Mouse (Mus musculus): Measurements from ENCODE around the gene Thbs3.

Gene Thbs3

DNA sequence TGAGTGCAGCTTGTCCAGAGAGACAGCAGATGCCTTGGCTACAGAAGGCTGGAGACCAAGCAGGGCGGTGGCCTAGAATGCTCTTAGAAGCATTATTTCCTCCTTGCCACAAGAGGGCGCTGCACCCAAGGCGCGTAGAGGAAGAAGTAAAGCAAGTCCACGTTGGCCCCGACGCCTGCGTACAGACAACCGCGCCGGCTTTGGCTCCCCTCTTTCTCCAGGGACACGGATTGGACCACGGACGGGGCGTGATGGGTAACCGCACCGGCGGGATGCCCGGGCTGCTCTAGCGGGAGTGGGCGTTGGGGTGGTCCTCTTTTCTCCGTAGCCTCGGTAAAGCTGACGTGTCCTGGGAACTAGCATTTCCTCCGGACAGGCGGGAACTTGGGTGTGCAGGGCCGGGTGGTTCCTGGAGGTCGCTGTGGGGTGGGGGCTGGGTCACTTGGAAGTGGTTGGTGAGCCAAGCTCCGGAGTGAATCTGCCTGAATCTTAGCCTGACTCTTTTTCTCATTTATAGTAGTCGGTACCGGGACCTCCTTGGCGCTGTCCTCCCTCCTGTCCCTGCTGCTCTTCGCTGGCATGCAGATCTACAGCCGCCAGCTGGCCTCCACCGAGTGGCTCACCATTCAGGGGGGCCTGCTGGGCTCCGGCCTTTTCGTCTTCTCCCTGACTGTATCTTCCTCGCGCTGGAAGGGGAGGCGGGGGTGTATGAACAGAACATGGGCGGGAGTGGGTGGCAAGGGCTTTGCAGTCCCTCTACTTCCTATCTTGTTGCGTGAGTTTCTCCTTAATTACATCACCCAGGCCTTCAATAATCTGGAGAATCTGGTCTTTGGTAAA lies 31.5 kb downstream of the Thbs3 start, which contains the start of gene Trim46:
Gene Trim46 (minus strand): TSS at position 49 of the 840 bp plus-strand sequence.
- peak; percentile 69 for ATAC-seq (ENCODE audit: insufficient number of reproducible peaks, low FRiP score, low TSS enrichment)

DNA sequence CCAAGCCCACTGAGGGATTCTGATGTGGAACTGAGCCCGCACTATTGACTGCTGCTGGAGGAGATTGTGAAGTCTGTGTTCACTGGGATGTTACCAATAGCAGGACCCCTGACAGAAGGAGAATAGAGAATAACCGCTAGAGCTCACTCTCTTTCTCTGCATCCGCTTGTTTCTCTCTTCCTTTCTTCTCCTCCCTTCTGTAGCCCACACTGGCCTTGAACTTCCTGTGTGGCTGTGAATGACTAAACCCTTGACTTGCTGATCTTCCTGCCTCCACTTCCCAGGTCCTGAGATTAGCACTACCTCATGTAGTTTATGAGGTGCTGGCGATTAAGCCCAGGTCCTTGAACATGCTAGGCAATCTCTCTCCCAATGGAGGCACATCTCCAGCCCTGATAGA lies 32.5 kb downstream of the Thbs3 start:
- ATAC-seq (ENCODE audit: insufficient number of reproducible peaks, low FRiP score, low TSS enrichment), result no peak

DNA sequence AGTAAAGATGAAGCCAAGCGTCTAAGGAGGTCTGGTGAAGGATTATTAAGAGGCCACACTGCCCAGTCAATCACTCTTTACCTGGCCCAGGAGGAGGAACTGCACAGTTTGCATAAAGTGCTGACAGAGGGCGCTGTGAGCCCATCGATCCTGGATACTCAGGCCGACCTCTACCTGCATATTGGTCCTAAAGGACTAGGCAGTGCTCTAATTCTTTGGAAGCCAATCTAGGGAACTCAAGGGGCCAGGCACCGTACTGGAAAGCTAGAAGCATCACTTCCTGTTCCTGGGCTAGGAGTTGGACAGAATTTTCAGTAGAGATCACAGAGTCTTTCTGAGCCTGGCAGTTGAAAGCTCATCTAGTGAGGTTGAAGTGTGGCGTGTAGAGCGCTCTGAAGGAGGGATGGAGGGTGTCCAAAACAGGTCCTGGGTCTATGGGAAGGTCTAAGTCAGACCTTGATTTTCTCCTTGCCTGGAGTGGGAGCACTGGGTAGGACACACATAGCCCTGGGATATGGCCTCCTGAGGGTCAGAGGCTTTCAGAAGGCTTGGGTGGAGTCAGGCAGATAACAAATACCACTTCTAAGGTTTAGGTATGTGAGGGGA lies 35.6 kb downstream of the Thbs3 start:
- no peak for ATAC-seq (ENCODE audit: insufficient number of reproducible peaks, low FRiP score, low TSS enrichment)

DNA sequence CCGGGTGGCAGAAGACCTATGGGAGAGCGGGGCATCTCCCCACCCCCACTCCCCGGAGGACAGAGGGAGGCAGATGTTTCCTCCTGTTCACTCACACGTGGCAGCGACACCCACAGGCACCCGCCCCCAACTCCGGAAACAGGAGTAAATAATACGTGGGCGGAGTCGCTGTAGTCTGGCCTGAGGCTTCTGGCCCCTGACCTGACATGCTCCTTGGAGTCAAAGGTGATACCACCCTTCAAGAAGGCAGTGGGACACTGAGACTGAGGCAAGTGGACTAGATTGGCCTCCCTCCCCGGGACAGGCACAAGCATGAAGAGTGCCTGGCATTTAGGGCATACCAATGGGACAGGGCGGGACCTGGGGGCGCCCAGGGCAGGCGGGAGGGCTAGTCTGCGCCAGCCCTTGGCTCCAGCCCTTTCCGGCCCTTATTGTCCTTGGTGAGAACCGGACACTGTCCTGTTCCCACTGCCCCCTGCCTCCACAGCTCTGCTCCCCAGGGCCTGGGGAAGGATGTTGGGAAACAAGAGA lies 36.5 kb downstream of the Thbs3 start:
- no peak for ATAC-seq (ENCODE audit: insufficient number of reproducible peaks, low FRiP score, low TSS enrichment)

DNA sequence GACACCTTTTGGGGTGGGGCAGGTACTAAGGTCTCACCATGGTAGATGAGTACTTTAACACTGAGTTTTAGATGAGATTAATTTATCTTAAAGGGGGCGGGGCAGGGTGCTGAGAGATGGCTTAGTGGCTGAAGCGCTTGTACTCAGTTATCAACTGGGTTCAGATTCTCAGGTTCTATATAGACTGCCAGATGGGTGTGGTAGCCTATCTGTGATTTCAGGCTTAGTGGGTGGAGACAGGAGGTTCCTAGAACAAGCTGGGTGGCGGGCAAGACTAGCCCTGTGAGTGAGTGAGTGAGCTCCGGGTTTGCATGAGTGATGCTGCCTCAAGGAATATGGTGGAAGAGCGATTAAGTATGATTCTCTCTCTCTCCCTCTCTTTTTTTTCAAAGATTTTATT lies 40.0 kb downstream of the Thbs3 start:
- ATAC-seq (ENCODE audit: insufficient number of reproducible peaks, low FRiP score, low TSS enrichment), result no peak

DNA sequence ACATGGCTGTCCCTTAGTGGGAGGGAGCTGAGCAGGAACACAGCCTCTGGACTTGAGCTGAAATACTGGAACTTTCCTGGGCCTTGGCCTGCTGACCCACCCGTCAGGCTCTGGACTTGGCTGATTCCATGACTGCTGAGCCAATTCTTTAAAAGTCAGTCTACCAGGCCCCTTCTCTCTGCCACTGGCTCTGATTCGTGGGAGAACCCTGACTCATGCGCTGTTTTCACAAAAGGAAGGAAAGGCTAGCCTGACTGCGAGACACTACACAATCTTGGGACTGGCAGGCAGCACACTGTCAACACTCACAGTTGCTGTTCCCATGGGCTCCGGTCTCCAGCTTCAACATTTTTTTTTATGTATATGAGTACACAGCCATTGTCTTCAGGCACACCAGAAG lies 41.2 kb downstream of the Thbs3 start:
- ATAC-seq (ENCODE audit: insufficient number of reproducible peaks, low FRiP score, low TSS enrichment), result no peak

DNA sequence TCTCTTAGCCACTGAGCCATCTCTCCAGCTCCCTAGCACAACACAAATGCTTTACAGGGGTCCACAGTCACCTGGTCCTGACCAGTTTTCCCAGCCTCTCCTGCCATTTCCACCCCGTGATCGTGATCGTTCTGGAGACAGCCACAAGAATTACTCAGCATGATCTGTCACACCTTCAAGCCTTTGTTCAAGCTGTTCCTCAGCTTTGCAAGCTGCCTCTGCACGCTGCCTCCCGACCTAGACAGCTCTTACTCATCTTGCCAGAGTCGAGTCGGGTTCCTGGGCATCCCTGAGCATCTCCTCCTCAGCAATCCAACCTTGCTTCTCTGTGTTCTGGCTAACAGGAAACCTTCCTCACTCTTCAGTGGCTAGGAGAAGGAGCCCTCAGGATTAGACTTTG lies 44.1 kb downstream of the Thbs3 start, which contains the start of gene Dpm3:
Gene Dpm3 (plus strand): TSS at position 283 of the 400 bp plus-strand sequence.
- no peak for ATAC-seq (ENCODE audit: insufficient number of reproducible peaks, low FRiP score, low TSS enrichment)

DNA sequence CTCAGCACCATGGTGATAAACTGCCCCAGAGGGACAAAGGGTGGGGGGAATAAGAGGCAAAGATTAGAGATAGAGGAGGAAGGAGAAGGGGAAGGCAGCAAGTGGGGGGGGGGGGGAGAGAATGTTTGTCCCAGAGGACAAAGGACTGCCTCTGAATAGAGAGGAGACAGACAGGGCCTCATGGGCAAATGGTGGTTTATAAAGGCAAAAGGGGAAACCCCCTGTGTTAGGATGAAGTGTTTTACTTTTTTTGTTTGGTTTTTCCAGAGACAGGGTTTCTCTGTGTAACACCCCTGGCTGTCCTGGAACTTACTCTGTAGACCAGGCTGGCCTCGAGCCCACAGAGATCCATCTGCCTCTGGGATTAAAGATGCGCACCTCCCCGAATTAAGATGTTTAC lies 45.2 kb downstream of the Thbs3 start:
- ATAC-seq (ENCODE audit: insufficient number of reproducible peaks, low FRiP score, low TSS enrichment), result no peak

DNA sequence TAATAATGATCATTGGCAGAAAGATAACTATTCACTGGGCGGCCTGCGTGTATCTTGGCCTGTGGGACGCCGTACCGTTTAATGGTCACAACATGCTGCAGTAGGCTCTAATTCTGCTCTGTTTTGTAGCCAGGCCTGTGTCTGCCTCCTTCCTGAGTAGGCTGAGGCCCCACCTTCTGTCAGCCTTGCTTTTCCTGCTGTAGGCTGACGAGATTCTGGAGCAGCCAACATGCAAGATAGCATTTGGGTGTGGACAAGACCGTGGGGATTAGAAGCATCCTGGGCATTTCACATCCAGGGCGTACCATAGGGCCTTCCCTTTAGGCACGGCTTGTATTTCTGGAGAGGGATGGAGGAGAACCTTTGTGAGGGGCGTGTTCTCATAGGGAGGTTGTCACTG lies 47.4 kb downstream of the Thbs3 start:
- ATAC-seq (ENCODE audit: insufficient number of reproducible peaks, low FRiP score, low TSS enrichment), result no peak

DNA sequence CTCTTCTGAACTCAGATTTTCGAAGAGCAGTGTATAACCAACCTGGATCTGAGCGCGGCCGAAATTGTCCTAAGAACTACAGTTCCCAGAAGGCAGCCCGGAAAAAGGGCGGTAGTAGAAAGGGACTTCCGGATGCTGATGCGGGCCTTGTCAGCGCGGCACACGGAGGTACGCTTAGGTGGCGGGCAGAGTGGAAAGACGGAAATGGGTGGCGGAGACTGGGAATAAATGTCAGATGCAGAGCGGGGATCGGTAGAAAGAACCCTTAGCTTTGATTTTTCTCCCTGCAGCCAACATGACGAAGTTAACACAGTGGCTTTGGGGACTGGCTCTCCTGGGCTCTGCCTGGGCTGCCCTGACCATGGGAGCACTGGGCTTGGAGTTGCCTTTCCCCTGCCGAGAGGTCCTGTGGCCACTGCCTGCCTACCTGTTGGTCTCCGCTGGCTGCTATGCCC lies 51.5 kb downstream of the Thbs3 start:
- peak; percentile 91 for ATAC-seq (ENCODE audit: insufficient number of reproducible peaks, low FRiP score, low TSS enrichment)

DNA sequence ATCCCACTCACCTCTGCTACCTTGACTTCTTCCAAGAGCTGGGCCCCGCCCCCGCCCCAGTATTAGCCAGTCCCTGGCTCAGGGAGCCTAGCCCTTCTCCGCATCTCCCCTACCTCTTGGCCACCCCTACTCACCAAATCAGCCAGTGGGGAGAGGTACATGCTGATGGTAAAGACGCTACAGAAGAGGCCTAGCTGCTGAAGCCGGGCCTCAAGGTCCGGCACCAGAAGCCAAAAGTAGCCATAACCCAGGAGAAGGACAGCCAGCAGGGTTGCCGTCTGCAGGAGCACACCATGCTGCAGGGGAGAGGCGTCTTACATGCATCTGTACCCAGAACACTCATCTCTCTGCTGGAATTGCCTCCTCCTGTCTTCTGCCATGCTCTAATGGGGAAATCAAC lies 53.9 kb downstream of the Thbs3 start:
- no peak for ATAC-seq (ENCODE audit: insufficient number of reproducible peaks, low FRiP score, low TSS enrichment)

DNA sequence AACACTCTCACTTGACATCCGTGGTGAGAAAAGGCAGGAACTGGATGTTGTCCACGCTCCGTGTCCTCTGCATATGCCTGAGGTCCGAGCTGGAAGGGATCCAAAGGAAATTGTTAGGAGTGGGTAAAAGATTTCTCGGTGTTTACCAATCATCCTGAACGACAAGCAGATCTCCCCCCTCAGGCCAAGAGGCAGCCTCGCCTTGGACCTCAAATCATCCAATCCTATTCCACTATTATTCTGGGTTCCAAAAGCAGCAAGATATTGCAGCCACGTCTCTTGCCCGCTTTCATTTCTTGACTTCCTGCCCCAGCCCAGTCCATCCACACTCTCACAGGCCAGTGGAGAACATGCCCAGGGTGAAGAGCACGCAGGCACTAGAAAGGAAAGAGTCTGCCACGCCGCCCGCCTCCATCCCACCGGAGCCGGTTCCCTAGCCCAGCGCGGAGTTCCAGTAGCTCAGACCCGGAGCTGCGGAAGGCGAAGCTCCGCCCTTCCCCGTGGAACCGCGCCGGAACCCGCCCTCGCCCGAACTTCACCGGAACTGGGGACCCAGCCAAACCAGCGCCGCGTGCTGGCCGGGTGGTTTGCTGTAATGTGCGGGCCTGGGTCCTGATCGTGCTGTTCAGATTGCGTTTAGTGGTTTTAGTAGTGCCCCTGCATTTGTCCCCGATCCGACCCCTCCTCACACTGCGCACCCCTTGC lies 55.2 kb downstream of the Thbs3 start, which contains the start of gene Slc50a1:
Gene Slc50a1 (minus strand): TSS at position 520 of the 705 bp plus-strand sequence.
- peak; percentile 69 for ATAC-seq (ENCODE audit: insufficient number of reproducible peaks, low FRiP score, low TSS enrichment)

DNA sequence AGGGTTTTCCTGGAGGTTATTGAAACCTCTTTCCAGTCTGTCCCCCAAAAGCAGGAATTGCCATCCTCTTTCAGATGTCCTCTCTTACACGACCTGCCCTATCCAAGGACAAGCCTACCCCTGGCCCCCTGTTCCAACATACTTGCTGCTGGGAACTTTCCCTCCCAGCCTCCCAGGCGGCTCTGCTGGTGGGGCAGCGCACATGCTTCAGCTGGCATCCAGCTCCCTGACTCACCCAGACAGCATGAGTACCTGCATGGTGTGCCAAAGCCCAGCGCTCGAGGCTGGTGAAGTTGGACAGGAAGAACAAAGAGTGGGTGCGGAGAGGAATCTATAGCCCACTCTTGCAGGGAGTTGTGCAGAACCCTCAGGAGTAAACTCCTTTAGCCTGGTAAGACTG lies 55.9 kb downstream of the Thbs3 start:
- no peak for ATAC-seq (ENCODE audit: insufficient number of reproducible peaks, low FRiP score, low TSS enrichment)

DNA sequence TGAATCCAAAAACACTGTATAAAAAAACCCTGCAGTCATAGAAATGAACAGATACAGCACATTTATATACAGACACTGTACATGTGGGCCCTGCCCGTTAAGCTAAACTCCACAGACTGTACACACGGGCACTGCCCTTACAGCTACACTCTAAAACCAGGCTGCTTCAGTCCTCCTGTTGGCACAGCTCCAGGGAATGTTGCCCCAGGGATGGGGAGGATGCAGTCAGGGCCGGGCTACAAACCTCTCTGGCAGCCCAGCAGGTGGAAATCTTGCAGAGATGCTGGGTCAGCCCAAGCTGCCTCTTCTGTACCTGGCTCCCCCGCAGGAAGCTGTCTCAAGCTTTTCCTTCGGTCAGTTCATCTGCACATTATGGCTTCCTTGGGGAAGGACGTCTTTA lies 56.8 kb downstream of the Thbs3 start:
- no peak for ATAC-seq (ENCODE audit: insufficient number of reproducible peaks, low FRiP score, low TSS enrichment)

DNA sequence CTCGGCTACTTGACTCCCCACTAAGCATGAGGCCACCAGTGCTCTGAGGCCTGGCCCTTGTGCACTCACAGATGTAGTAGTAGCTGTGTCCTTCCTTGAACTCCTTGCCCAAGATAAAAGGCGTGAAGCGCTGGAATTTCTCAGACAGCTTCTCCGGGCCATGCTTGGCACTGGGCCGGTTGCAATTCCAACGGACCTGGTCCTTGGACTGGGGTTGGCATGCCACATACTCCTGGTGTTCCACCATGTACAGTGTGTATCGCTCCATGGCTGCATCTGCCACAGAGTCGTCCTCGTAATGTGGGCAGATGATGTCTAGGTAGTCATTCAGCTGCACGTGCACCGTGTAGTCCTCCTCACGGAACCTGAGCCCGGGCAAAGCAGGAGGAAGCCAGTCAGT lies 61.1 kb downstream of the Thbs3 start:
- no peak for ATAC-seq (ENCODE audit: insufficient number of reproducible peaks, low FRiP score, low TSS enrichment)
